Mouse (Mus musculus): ENCODE measurements around the gene Sec11a.
"Not testable (repeated sequence)": the region's sequence is repeated elsewhere in the genome, so short reads cannot be mapped to it uniquely, and the experiment has no call there.

GRCm38 (mm10) chr7:80972920-80973637, 25.5 kb upstream of the Sec11a start:
- not testable (repeated sequence) for TF ChIP-seq CTCF (IDR thresholded peaks at IDR 0.05; ENCODE audit: borderline replicate concordance, control insufficient read depth, extremely low read depth, insufficient read depth, low read length, poor library complexity); POLR2A (IDR thresholded peaks at IDR 0.05; ENCODE audit: control insufficient read depth, extremely low read depth, insufficient read depth, low read length, poor library complexity)

Data from thymus, adult 2 months (tissue).